Mouse (Mus musculus) testis, adult 2 months (tissue): ENCODE measurements around the gene Taok2. TPM values are rescaled to one million over a fixed set of nuclear protein-coding genes. Genes with fewer than 3 reads are reported as not detected.

ENCODE experiments used
- H3K27ac ChIP-seq: fragments of 200-500 bp; 2 replicates; pipeline ENCODE4 v1.5.1; 2012; ENCODE audit warnings: low read depth, low read length; ENCODE audit not compliant: control insufficient read depth, insufficient read depth
- H3K27me3 ChIP-seq: fragments of 200-500 bp; 2 replicates; pipeline ENCODE4 v1.6.1; 2012; ENCODE audit warnings: mild to moderate bottlenecking, low read length, moderate library complexity; ENCODE audit not compliant: control insufficient read depth, insufficient read depth
- H3K36me3 ChIP-seq: fragments of 200-500 bp; 2 replicates; pipeline ENCODE4 v1.6.1; 2012; ENCODE audit warnings: mild to moderate bottlenecking, low read length; ENCODE audit not compliant: control insufficient read depth, insufficient read depth
- H3K4me1 ChIP-seq: fragments of 200-500 bp; 2 replicates; pipeline ENCODE4 v1.6.1; 2012; ENCODE audit warnings: low read length; ENCODE audit not compliant: control insufficient read depth, insufficient read depth
- H3K4me3 ChIP-seq: fragments of 200-500 bp; 2 replicates; pipeline ENCODE4 v1.5.1; 2012; ENCODE audit warnings: low read depth, mild to moderate bottlenecking, low read length, moderate library complexity, mixed read lengths; ENCODE audit not compliant: control insufficient read depth
- CTCF ChIP-seq: fragments of 200-500 bp; IDR thresholded peaks from 2 replicates; pipeline ENCODE4 v1.5.1; 2012; ENCODE audit warnings: low read depth, mild to moderate bottlenecking, inconsistent platforms, low read length, moderate library complexity; ENCODE audit not compliant: control insufficient read depth, insufficient read depth, insufficient replicate concordance
- POLR2A ChIP-seq: fragments of 200-500 bp; IDR thresholded peaks from 2 replicates; pipeline ENCODE4 v1.6.1; 2012; ENCODE audit warnings: low read depth, mild to moderate bottlenecking, inconsistent platforms, low read length, moderate library complexity; ENCODE audit not compliant: control insufficient read depth
- polyA plus RNA-seq: library from polyadenylated mRNA; depleted of rRNA; stranded (reverse); fragments of >200 nt; gene quantifications from 2 replicates; pipeline ENCODE4 v1.2.3, GENCODE M21; 2012; rRNA removed

Gene Taok2
- polyA plus RNA-seq, 1 experiment, result 43.5 TPM

GRCm38 (mm10) chr7:126817595-126817994 lies 66.9 kb downstream of the Taok2 start:
- no peak for TF ChIP-seq CTCF
- TF ChIP-seq POLR2A, result no peak

GRCm38 (mm10) chr7:126816494-126816893 lies 68.0 kb downstream of the Taok2 start:
- Histone ChIP-seq H3K4me1 (no peaks in the 10 kb centered on the region), H3K4me3 (no peak overlapping the region), H3K27ac (no peak overlapping the region), H3K27me3 (no peaks in the 10 kb centered on the region), H3K36me3 (no peaks in the 10 kb centered on the region)
- TF ChIP-seq CTCF, result no peak
- no peak for TF ChIP-seq POLR2A

More at GRCm38 (mm10) chr7:126817595-126817994, 66.9 kb downstream of the Taok2 start:
- Histone ChIP-seq H3K27ac (no peak overlapping the region), H3K27me3 (no peaks in the 10 kb centered on the region), H3K4me1 (peaks cover 2% of the 10 kb centered on the region; the same call in 1 of the 2 replicates), H3K4me3 (no peak overlapping the region), H3K36me3 (no peaks in the 10 kb centered on the region)

- no peak for TF ChIP-seq CTCF
- TF ChIP-seq POLR2A, result no peak
Observed at GRCm38 (mm10) chr7:126815726-126816222, 68.7 kb downstream of the Taok2 start.

More at GRCm38 (mm10) chr7:126815726-126816222, 68.7 kb downstream of the Taok2 start:
- Histone ChIP-seq H3K27ac (no peak overlapping the region), H3K27me3 (no peaks in the 10 kb centered on the region), H3K36me3 (no peaks in the 10 kb centered on the region), H3K4me1 (no peaks in the 10 kb centered on the region), H3K4me3 (no peak overlapping the region)

Other genes with a start within 250 kb of the Taok2 start
- gene Sgf29, start 235.4 kb downstream of the Taok2 start, polyA plus RNA-seq, result 405 and 485 TPM in 2 replicates
- 5.8 and 7.1 TPM in 2 replicates for gene Sult1a1, start 208.3 kb downstream of the Taok2 start, polyA plus RNA-seq
- 35.7 and 38.7 TPM in 2 replicates for gene Bola2, start 189.3 kb downstream of the Taok2 start, polyA plus RNA-seq
- 8.3 and 9.5 TPM in 2 replicates for gene Slx1b, start 188.9 kb downstream of the Taok2 start, polyA plus RNA-seq
- gene Coro1a, start 176.9 kb downstream of the Taok2 start, polyA plus RNA-seq, result 2.5 and 2.6 TPM in 2 replicates
- gene Mapk3, start 125.1 kb downstream of the Taok2 start, polyA plus RNA-seq, result 337 and 349 TPM in 2 replicates
- gene Gdpd3, start 118.4 kb downstream of the Taok2 start, polyA plus RNA-seq, result 3.5 and 3.9 TPM in 2 replicates
- gene Ypel3, start 107.7 kb downstream of the Taok2 start, polyA plus RNA-seq, result 74.3 and 92.1 TPM in 2 replicates
- gene Tbx6, start 103.2 kb downstream of the Taok2 start, polyA plus RNA-seq, result 1.1 and 1.2 TPM in 2 replicates
- 252 and 262 TPM in 2 replicates for gene Ppp4c, start 92.2 kb downstream of the Taok2 start, polyA plus RNA-seq
- gene Fam57b, start 87.0 kb downstream of the Taok2 start, polyA plus RNA-seq, result 7.9 and 9.8 TPM in 2 replicates
- 103 and 114 TPM in 2 replicates for gene 4930451I11Rik, start 53.1 kb downstream of the Taok2 start, polyA plus RNA-seq
- gene Doc2a, start 37.3 kb downstream of the Taok2 start, polyA plus RNA-seq, result 1.9 and 2.2 TPM in 2 replicates
- 76.6 and 77.1 TPM in 2 replicates for gene Hirip3, start 22.7 kb downstream of the Taok2 start, polyA plus RNA-seq
- gene Ino80e, start 22.3 kb downstream of the Taok2 start, polyA plus RNA-seq, result 74.1 and 80.9 TPM in 2 replicates
- 70.3 and 73.6 TPM in 2 replicates for gene Tmem219, start 38.2 kb upstream of the Taok2 start, polyA plus RNA-seq
- 80.0 and 85.5 TPM in 2 replicates for gene Kctd13, start 44.2 kb upstream of the Taok2 start, polyA plus RNA-seq
- 1.4 TPM in 2 replicates for gene Asphd1, start 64.9 kb upstream of the Taok2 start, polyA plus RNA-seq
- 9.9 and 10.7 TPM in 2 replicates for gene Sez6l2, start 65.9 kb upstream of the Taok2 start, polyA plus RNA-seq
- 83.3 and 84.9 TPM in 2 replicates for gene Cdipt, start 91.2 kb upstream of the Taok2 start, polyA plus RNA-seq
- gene Cdiptos, start 91.4 kb upstream of the Taok2 start, polyA plus RNA-seq, result 804 and 822 TPM in 2 replicates
- gene Mvp, start 129.9 kb upstream of the Taok2 start, polyA plus RNA-seq, result 3.0 and 4.0 TPM in 2 replicates
- gene Pagr1b, start 131.8 kb upstream of the Taok2 start, polyA plus RNA-seq, result 0.90 and 1.2 TPM in 2 replicates
- 1.3 and 2.0 TPM in 2 replicates for gene Pagr1a, start 132.6 kb upstream of the Taok2 start, polyA plus RNA-seq
- gene Gm42742, start 136.4 kb upstream of the Taok2 start, polyA plus RNA-seq, result 13.5 and 16.2 TPM in 2 replicates
- gene Prrt2, start 136.5 kb upstream of the Taok2 start, polyA plus RNA-seq, result 2.7 and 3.4 TPM in 2 replicates
- gene Maz, start 142.3 kb upstream of the Taok2 start, polyA plus RNA-seq, result 59.1 and 59.6 TPM in 2 replicates
- 10.2 and 11.2 TPM in 2 replicates for gene Kif22, start 157.8 kb upstream of the Taok2 start, polyA plus RNA-seq
- 0.76 and 0.93 TPM in 2 replicates for gene Zg16, start 202.6 kb upstream of the Taok2 start, polyA plus RNA-seq
- 4.6 and 4.9 TPM in 2 replicates for gene AI467606, start 206.7 kb upstream of the Taok2 start, polyA plus RNA-seq
- 0.05 and 0.22 TPM in 2 replicates for gene Qprt, start 237.5 kb upstream of the Taok2 start, polyA plus RNA-seq